Mouse (Mus musculus) forebrain, embryonic 15.5 days (tissue): Measurements from ENCODE around the gene Pkd2. TPM values are rescaled to one million over a fixed set of nuclear protein-coding genes. Genes with fewer than 3 reads are reported as not detected.
"Not testable (repeated sequence)": the region's sequence is repeated elsewhere in the genome, so short reads cannot be mapped to it uniquely, and the experiment has no call there.

ENCODE experiments used
- ATAC-seq: fragments of 200-750 bp; cut with Nextera tagmentation; replicated peaks from 2 replicates; pipeline ENCODE4 v1.8.0; 2017; ENCODE audit warnings: mild to moderate bottlenecking, moderate TSS enrichment, moderate library complexity
- H3K27ac ChIP-seq: fragments of 300-500 bp; sonication (generic); replicated peaks from 2 replicates; pipeline ENCODE4 v1.5.1; 2015; ENCODE audit warnings: mild to moderate bottlenecking, inconsistent platforms
- H3K27me3 ChIP-seq: fragments of 300-500 bp; sonication (generic); 2 replicates; pipeline ENCODE4 v1.6.1; 2015; ENCODE audit warnings: inconsistent platforms
- H3K36me3 ChIP-seq: fragments of 300-500 bp; sonication (generic); 2 replicates; pipeline ENCODE4 v1.6.1; 2015; ENCODE audit warnings: mild to moderate bottlenecking, inconsistent platforms
- H3K4me1 ChIP-seq: fragments of 300-500 bp; sonication (generic); 2 replicates; pipeline ENCODE4 v1.6.1; 2015; ENCODE audit warnings: inconsistent platforms
- H3K4me2 ChIP-seq: fragments of 300-500 bp; sonication (generic); replicated peaks from 2 replicates; pipeline ENCODE4 v1.6.1; 2015; ENCODE audit warnings: mild to moderate bottlenecking, inconsistent platforms
- H3K4me3 ChIP-seq: fragments of 300-500 bp; sonication (generic); 2 replicates; pipeline ENCODE4 v1.5.1; 2015; ENCODE audit warnings: mild to moderate bottlenecking, inconsistent platforms
- H3K9ac ChIP-seq: fragments of 300-500 bp; sonication (generic); replicated peaks from 2 replicates; pipeline ENCODE4 v1.6.1; 2015; ENCODE audit warnings: mild to moderate bottlenecking, inconsistent platforms
- H3K9me3 ChIP-seq: fragments of 300-500 bp; sonication (generic); 2 replicates; pipeline ENCODE4 v1.6.1; 2016; ENCODE audit warnings: inconsistent platforms
- WGBS: fragments of 180-500 bp; shearing (Covaris S2); methylation state at CpG from one replicate; pipeline ENCODE4 v1.1.7; 2015; ENCODE audit warnings: mixed read lengths; 5-methylcytosine and 5-hydroxymethylcytosine counted together
- polyA plus RNA-seq: library from polyadenylated mRNA; unstranded; fragments of >200 nt; fragmentation: Nextera tagmentation; extraction: Ambion mirVana; gene quantifications from 2 replicates; pipeline ENCODE4 v1.2.1, GENCODE M21; 2015

Gene Pkd2
- polyA plus RNA-seq, 1 experiment from 2014 or later, result 8.2 TPM

DNA sequence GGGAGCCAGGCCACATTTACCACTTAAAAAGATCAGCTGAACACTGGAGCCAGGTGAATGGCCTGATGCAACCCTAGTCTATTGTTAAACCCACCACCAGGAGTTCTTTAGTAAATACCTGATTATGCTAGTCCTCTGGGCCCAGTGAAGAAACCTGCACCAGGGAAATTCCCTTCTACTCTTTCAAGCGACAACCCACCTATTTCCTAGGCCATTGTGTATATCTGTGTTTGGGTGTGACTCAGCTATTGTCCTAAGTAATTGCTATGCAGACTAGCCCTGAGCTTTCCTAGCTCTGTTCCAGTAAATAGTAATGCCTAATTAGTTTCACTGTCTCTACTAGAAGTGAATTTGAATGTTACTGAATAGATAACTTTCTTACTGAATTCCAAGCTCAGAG, 16.4 kb upstream of the Pkd2 start:
- H3K27ac ChIP-seq, result no peak overlapping the region
- H3K4me3 ChIP-seq, result no peak overlapping the region
- WGBS, result 32% methylated on average over 1 of the region's 1 CpGs
- no peak for ATAC-seq
- H3K27me3 ChIP-seq, result no peaks in the 10 kb centered on the region
- H3K4me1 ChIP-seq, result peaks cover 3% of the 10 kb centered on the region; the same call in 1 of the 2 replicates
- H3K36me3 ChIP-seq, result no peaks in the 10 kb centered on the region
- no peaks in the 10 kb centered on the region for H3K9me3 ChIP-seq
- H3K4me2 ChIP-seq, result no peak overlapping the region
- no peak overlapping the region for H3K9ac ChIP-seq

- H3K4me1 ChIP-seq, result peaks cover 9% of the 10 kb centered on the region; the same call in 1 of the 2 replicates
- no peaks in the 10 kb centered on the region for H3K27me3 ChIP-seq
- ATAC-seq, result peak; percentile 85
- no peaks in the 10 kb centered on the region for H3K36me3 ChIP-seq
- 5% methylated on average over 3 of the region's 3 CpGs for WGBS
- no peak overlapping the region for H3K27ac ChIP-seq
- H3K9me3 ChIP-seq, result no peaks in the 10 kb centered on the region
- H3K4me3 ChIP-seq, result no peak overlapping the region
- no peak overlapping the region for H3K9ac ChIP-seq
- no peak overlapping the region for H3K4me2 ChIP-seq
Measured at GRCm38 (mm10) chr5:104446156-104446555, 13.1 kb upstream of the Pkd2 start.

- WGBS, result 25% methylated on average over 6 of the region's 6 CpGs
- not testable (repeated sequence) for H3K9me3 ChIP-seq, H3K27me3 ChIP-seq, H3K4me1 ChIP-seq, H3K9ac ChIP-seq, H3K36me3 ChIP-seq, H3K4me3 ChIP-seq, ATAC-seq, H3K27ac ChIP-seq, H3K4me2 ChIP-seq
Measured at GRCm38 (mm10) chr5:104448346-104448745, 10.9 kb upstream of the Pkd2 start.

- no peak overlapping the region for H3K4me3 ChIP-seq
- H3K27ac ChIP-seq, result no peak overlapping the region
- H3K4me1 ChIP-seq, result peaks cover 9% of the 10 kb centered on the region; the same call in 1 of the 2 replicates
- H3K27me3 ChIP-seq, result no peaks in the 10 kb centered on the region
- H3K4me2 ChIP-seq, result no peak overlapping the region
- ATAC-seq, result no peak
- no peak overlapping the region for H3K9ac ChIP-seq
- WGBS, result 26% methylated on average over 3 of the region's 3 CpGs
- H3K36me3 ChIP-seq, result no peaks in the 10 kb centered on the region
- H3K9me3 ChIP-seq, result no peaks in the 10 kb centered on the region
Measured at GRCm38 (mm10) chr5:104449491-104449890, 9.8 kb upstream of the Pkd2 start.

GRCm38 (mm10) chr5:104453075-104453474, 6.2 kb upstream of the Pkd2 start:
- 55% methylated on average over 1 of the region's 1 CpGs for WGBS
- ATAC-seq, result no peak
- H3K27me3 ChIP-seq, result no peaks in the 10 kb centered on the region

GRCm38 (mm10) chr5:104454564-104454963, 4.7 kb upstream of the Pkd2 start:
- H3K4me1 ChIP-seq, result peaks cover 14% of the 10 kb centered on the region
- H3K36me3 ChIP-seq, result no peaks in the 10 kb centered on the region
- no peak for ATAC-seq
- H3K4me3 ChIP-seq, result no peak overlapping the region
- WGBS, result 89% methylated on average over 6 of the region's 6 CpGs
- H3K9me3 ChIP-seq, result no peaks in the 10 kb centered on the region
- no peak overlapping the region for H3K9ac ChIP-seq
- H3K27me3 ChIP-seq, result no peaks in the 10 kb centered on the region
- no peak overlapping the region for H3K4me2 ChIP-seq
- no peak overlapping the region for H3K27ac ChIP-seq

More at GRCm38 (mm10) chr5:104453075-104453474, 6.2 kb upstream of the Pkd2 start:
- Histone ChIP-seq H3K9ac (no peak overlapping the region), H3K27ac (no peak overlapping the region), H3K4me1 (peaks cover 6% of the 10 kb centered on the region; the same call in 1 of the 2 replicates), H3K36me3 (no peaks in the 10 kb centered on the region), H3K4me3 (no peak overlapping the region), H3K9me3 (no peaks in the 10 kb centered on the region), H3K4me2 (no peak overlapping the region)

DNA sequence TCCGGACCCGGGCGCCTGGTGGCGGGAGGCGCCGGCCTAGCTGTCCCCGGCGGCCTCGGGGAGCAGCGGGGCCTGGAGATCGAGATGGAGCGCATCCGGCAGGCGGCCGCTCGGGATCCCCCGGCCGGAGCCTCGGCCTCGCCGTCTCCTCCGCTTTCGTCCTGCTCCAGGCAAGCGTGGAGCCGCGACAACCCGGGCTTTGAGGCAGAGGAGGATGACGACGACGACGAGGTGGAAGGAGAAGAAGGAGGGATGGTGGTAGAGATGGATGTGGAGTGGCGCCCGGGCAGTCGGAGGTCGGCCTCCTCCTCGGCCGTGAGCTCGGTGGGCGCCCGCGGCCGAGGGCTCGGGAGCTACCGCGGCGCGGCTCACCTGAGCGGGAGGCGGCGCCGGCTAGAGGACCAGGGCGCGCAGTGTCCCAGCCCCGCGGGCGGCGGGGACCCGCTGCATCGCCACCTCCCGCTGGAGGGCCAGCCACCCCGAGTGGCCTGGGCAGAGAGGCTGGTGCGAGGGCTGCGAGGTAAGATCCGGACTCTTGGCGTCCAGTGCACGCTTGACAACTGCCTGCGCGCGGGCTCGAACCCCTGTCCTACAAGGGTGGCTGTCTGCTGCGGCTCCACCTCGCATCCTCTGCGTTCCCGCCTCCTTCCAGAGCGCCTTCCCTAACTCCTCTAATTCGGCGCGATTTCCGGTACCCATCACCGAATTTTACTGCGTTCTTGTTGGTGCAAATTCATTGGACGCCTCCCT, 631 bp downstream of the Pkd2 start:
- Histone ChIP-seq H3K4me1 (peaks cover 23% of the 10 kb centered on the region), H3K27ac (peak overlapping the region; percentile 93), H3K4me2 (peak overlapping the region; percentile 82), H3K9me3 (no peaks in the 10 kb centered on the region), H3K36me3 (no peaks in the 10 kb centered on the region; the same call in 1 of the 2 replicates), H3K9ac (peak overlapping the region; percentile 98), H3K4me3 (peak overlapping the region; percentile 95), H3K27me3 (no peaks in the 10 kb centered on the region)
- under 1% methylated on average over 82 of the region's 82 CpGs for WGBS
- ATAC-seq, result peak; percentile 74

DNA sequence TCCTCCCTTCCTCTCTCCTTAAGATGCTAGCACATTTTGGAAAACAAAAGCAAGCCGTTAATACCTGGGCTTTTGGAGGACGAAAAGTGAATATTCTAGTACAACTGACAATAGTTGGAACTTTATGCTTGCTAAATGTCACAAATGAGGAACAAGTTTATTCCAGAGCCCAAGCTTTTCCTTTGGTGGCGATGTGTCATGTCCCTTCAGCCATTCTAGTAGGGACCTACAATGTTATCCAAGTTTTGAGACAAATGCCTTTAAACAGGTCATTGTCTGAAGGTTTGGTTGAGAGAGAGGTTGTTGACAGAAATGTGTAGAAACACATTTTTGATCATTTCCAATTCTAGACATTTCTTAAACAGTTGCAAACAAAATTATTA, 1.2 kb downstream of the Pkd2 start:
- ATAC-seq, result no peak
- Histone ChIP-seq H3K27ac (peak overlapping the region; percentile 93), H3K36me3 (peaks cover 5% of the 10 kb centered on the region), H3K27me3 (no peaks in the 10 kb centered on the region), H3K4me3 (peak overlapping the region; percentile 95), H3K4me2 (peak overlapping the region; percentile 82), H3K9me3 (no peaks in the 10 kb centered on the region), H3K4me1 (peaks cover 23% of the 10 kb centered on the region), H3K9ac (peak overlapping the region; percentile 98)
- 23% methylated on average over 3 of the region's 3 CpGs for WGBS

GRCm38 (mm10) chr5:104460856-104461255, 1.6 kb downstream of the Pkd2 start:
- H3K9ac ChIP-seq, result no peak overlapping the region
- H3K36me3 ChIP-seq, result peaks cover 8% of the 10 kb centered on the region
- ATAC-seq, result no peak
- H3K4me2 ChIP-seq, result peak overlapping the region; percentile 82
- H3K9me3 ChIP-seq, result no peaks in the 10 kb centered on the region
- H3K4me1 ChIP-seq, result peaks cover 25% of the 10 kb centered on the region
- peak overlapping the region; percentile 95 for H3K4me3 ChIP-seq
- WGBS, result 38% methylated on average over 6 of the region's 7 CpGs
- H3K27me3 ChIP-seq, result no peaks in the 10 kb centered on the region
- no peak overlapping the region for H3K27ac ChIP-seq

DNA sequence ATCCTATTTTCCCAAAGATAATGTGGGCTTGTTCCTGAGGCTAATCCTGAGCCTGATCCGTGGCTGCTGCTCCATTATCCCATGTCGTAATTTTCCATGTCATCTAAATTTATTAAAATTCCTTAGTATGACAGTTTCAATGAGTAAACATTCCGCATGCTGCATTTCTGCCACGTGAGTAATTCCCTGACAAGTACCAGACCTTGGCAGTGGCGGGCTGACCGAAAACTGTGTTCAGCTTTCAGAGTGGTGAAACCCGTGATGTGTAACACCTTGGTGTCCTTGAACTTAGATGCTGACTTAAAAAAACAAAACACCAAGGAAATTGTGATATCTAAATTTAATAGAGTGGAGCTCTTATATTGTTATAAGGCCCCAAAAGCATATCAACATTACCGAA, 6.0 kb downstream of the Pkd2 start:
- H3K27ac ChIP-seq, result no peak overlapping the region
- 87% methylated on average over 8 of the region's 8 CpGs for whole genome bisulfite sequencing
- no peak overlapping the region for H3K4me2 ChIP-seq
- no peaks in the 10 kb centered on the region for H3K27me3 ChIP-seq
- peaks cover 15% of the 10 kb centered on the region for H3K4me1 ChIP-seq
- ATAC-seq, result no peak
- H3K4me3 ChIP-seq, result no peak overlapping the region
- H3K9ac ChIP-seq, result no peak overlapping the region
- H3K9me3 ChIP-seq, result no peaks in the 10 kb centered on the region
- H3K36me3 ChIP-seq, result peaks cover 25% of the 10 kb centered on the region

GRCm38 (mm10) chr5:104465731-104466130, 6.5 kb downstream of the Pkd2 start:
- WGBS, result 77% methylated on average over 12 of the region's 12 CpGs
- Histone ChIP-seq H3K9ac (no peak overlapping the region), H3K4me3 (no peak overlapping the region), H3K4me2 (no peak overlapping the region), H3K36me3 (peaks cover 25% of the 10 kb centered on the region), H3K9me3 (no peaks in the 10 kb centered on the region), H3K4me1 (peaks cover 12% of the 10 kb centered on the region), H3K27ac (no peak overlapping the region), H3K27me3 (no peaks in the 10 kb centered on the region)
- no peak for ATAC-seq

- Histone ChIP-seq H3K4me2 (no peak overlapping the region), H3K9ac (no peak overlapping the region), H3K27ac (no peak overlapping the region), H3K4me3 (no peak overlapping the region), H3K36me3 (peaks cover 26% of the 10 kb centered on the region), H3K9me3 (no peaks in the 10 kb centered on the region), H3K4me1 (peaks cover 9% of the 10 kb centered on the region), H3K27me3 (no peaks in the 10 kb centered on the region)
- WGBS, result 95% methylated on average over 16 of the region's 16 CpGs
- ATAC-seq, result no peak
Measured at GRCm38 (mm10) chr5:104466816-104467215, 7.6 kb downstream of the Pkd2 start.

- 92% methylated on average over 5 of the region's 5 CpGs for WGBS
- H3K4me1 ChIP-seq, result peaks cover 9% of the 10 kb centered on the region; the same call in 1 of the 2 replicates
- no peak overlapping the region for H3K27ac ChIP-seq
- no peaks in the 10 kb centered on the region for H3K27me3 ChIP-seq
- H3K4me2 ChIP-seq, result no peak overlapping the region
- H3K4me3 ChIP-seq, result no peak overlapping the region
- no peak for ATAC-seq
- no peaks in the 10 kb centered on the region for H3K9me3 ChIP-seq
- H3K9ac ChIP-seq, result no peak overlapping the region
- peaks cover 40% of the 10 kb centered on the region for H3K36me3 ChIP-seq
Measured at GRCm38 (mm10) chr5:104468586-104468985, 9.3 kb downstream of the Pkd2 start.
